Mouse (Mus musculus): ENCODE data around the gene Mybpc2.

DNA sequence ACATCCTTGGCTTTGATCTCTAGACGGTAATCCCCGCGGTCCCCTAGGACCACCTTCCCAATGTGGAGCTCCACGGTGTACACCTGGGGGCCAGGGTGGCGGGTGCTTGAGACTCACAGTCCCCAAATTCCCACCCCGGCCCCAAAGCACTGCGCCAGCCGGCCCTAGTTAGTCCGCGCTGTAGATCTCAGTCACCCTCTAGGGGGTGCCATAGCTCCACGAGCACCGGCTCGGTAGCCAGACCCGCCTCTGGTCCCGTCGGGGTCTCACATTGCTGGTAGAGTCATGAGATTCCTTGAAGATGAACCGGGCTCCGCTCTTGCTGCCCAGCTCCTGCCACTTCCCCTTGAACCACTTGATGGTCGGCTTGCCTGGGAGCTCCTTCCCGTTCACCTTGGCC, 2.7 kb downstream of the Mybpc2 start:
- TF ChIP-seq CTCF (IDR thresholded peaks at IDR 0.05; ENCODE audit: low read depth) (peak; percentile 77), EP300 (IDR thresholded peaks at IDR 0.05; ENCODE audit: low read depth) (no peak)

All from liver, postnatal 0 days (tissue).